Mouse (Mus musculus) kidney, postnatal 4 days (tissue): ENCODE data around the gene Defb23.

Experiments used
- DNase-seq, 2 experiments: peaks; one replicate each; pipeline ENCODE4 v3.0.0; 2021; ENCODE audit warnings: mixed read lengths in 2 of 2

Gene Defb23

GRCm38 (mm10) chr2:152464570-152465150, at the start of gene Defb23:
Defb23 (minus strand) TSS chr2:152464620.
- DNase-seq, result no peak

DNA sequence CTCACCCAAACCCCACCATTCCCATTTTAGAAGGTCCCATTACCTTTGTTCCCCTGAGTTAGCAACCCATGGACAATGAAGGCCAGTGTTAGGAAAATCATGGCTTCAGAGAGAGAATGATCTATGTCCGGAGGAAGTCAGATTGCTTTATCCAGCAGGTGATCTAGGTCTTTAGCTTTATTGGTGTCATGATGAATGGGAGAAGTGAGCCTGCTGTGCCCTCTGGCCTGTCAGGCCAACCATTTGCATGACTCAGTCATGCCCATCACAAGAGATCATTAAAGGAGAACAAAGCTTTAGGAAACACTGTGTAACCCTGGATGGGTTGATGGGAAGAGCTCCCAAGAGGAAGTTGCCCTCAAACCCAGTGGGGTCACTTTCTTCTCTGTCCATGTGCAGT, 47.2 kb upstream of the Defb23 start, which contains the start of gene Defb26:
Defb26 (minus strand) TSS at position 101 of the 400 bp plus-strand sequence.
- DNase-seq, result no peak

GRCm38 (mm10) chr2:152503950-152504349, 39.5 kb upstream of the Defb23 start:
- no peak for DNase-seq

DNA sequence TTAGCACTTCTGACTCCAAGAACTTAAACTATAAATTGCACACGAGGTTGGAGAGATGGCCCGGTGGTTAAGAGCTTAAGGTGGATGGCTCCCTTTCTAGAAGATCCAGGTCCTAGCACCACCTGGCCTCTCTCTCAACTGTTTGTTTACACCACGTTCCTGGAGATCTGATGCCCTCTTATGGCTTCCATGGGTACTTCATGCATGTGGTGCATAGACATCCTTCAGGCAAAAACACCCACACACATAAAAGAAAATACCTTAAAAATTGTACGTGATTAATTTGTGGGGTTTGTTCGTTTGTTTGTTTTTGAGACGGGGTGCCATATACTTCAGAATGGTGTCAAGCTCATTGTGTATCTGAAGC, 36.4 kb upstream of the Defb23 start:
- DNase-seq, result no peak

- no peak for DNase-seq
Observed at GRCm38 (mm10) chr2:152500204-152500862, 35.9 kb upstream of the Defb23 start.

DNA sequence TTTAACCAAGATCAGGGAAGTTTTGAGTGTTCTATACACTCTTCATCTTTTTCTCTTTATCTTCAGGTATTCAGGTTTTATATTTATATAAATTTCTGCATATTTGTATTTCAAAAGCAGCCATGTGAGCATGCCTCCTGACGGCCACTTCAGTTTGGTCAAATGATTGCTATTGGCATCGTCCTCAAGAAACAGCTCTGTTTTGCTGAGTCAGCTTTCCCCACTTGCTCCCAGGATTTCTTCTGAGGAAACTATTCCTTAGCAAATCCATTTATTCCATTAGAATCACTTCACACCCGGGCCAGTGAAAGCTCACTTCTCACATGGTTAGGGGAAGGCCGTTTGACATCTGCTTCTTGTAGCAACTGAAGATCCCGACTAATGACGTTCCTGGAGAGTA, 33.6 kb upstream of the Defb23 start:
- no peak for DNase-seq

- no peak for DNase-seq
Observed at GRCm38 (mm10) chr2:152493151-152493550, 28.7 kb upstream of the Defb23 start.

GRCm38 (mm10) chr2:152490038-152490437, 25.6 kb upstream of the Defb23 start, which contains the start of gene Defb22:
Defb22 (minus strand) TSS chr2:152490138.
- DNase-seq, result no peak

DNA sequence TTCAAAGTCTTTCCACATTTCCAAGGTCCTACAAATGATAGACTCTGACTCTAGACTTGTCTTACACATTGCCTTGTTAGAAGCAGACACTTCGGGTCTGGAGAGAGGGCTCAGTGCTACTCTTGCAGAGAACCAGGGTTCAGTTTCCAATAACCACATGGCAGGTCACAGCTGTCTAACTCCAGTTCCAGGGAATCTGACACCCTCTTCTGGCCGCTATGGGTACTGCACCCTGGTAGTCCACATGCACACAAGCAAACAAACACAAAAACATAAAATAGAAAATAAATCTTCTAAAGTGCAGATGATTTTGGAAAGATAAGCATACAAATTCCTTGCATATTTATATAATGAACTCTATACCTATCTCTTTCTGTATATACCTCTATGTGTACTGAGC, 22.6 kb upstream of the Defb23 start:
- DNase-seq, result peak; percentile 14 to 20

DNA sequence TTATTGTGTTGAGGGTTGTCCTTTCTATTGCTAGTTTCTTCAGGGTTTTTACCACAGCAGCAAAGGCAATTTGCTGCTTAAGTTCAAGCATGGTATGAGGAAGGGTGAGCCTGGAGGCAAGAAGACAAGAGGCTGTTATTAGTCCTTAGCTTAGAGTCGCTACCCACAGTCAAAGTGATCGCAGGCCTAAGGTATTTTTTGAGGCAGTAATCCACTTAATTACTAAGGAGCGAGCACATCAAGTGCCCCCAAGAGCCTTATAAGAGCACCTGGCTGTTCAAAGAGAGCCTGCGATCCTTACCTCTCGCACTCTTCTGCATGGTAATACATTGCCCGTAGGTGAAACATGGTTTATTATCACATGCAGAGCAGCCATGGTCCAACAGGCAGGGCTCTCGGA, 17.3 kb upstream of the Defb23 start:
- DNase-seq, result no peak

DNA sequence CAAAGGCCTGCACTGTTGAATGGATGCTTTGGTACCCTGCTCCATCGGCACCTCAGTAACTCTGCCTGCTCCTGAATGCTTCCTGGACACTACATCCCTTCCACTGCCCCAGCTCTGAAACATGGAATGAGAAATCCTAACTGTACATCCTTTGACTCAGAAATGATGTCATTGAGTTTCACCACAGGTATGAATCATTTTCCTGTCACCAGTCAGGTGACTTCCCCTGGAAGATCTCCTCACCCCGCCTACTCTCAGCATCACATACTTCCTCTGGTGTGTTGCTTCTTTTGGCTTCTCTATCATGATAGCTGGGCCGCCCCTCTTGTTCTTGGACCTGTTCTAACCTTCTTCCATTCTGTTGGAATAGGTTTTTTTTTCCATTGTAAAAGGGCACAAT, 16.5 kb upstream of the Defb23 start:
- no peak for DNase-seq

DNA sequence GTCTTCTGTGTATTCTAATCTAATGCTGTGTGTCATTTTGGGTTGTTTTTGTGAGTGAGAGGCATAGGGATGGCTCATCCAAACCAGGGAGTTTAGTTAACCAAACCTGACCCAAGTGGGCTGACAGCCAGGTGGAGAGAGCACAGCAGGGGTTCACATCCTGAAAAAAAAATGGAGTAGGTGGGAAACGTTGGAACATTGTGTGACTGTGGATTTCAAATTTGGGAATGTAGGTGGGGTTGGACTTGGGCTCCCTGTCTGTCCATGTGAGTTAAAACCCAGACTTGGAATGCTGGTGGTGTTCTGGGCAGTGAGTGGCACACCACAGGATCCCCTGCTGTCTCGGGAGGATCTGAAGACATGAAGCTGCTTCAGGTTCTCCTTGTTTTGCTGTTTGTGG, 12.3 kb upstream of the Defb23 start, which contains the start of gene Defb20:
Defb20 (plus strand) TSS at position 301 of the 400 bp plus-strand sequence.
- no peak for DNase-seq

DNA sequence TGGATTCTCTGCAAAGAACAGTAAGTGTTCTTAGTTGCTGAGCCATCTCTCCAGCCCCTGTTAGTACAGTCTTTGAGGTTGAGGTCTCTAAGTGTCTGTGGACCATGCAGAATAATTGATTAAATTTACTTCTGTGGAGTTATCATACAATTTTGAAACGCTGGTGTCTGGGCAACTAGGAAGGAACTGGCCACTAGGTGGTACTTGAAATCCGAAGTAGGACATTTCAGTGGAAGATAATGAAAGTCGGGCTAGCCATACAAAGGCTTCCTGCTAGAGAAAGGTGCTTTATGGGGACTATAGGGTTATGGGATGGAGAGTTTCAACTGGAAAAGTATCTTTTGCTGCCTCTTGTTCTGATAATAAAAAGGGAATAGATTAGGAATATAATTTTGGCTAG, 8.0 kb upstream of the Defb23 start:
- no peak for DNase-seq

DNA sequence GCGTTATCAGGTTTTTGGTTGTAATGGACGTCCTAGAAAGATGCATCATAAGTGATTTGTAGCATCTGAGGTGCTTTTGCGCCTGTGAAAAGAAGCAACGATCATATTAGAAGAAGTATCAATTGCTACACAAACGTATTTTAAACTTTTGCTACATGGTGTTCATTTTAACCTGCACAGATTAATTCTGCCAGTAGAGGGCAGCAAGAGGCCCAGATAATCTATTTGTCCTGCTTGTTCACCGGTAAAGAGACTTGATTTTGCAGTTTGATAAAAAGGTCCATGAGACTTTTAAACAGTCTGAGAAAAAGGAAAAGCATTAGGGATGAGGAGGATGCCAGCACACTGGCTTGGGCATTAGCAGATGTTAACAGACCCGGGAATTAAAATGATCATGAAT, 6.6 kb upstream of the Defb23 start:
- peak; percentile 63 to 71 for DNase-seq

- DNase-seq, result no peak
Observed at GRCm38 (mm10) chr2:152459241-152459640, 5.2 kb downstream of the Defb23 start.

GRCm38 (mm10) chr2:152452101-152452781, 12.2 kb downstream of the Defb23 start:
- no peak for DNase-seq

DNA sequence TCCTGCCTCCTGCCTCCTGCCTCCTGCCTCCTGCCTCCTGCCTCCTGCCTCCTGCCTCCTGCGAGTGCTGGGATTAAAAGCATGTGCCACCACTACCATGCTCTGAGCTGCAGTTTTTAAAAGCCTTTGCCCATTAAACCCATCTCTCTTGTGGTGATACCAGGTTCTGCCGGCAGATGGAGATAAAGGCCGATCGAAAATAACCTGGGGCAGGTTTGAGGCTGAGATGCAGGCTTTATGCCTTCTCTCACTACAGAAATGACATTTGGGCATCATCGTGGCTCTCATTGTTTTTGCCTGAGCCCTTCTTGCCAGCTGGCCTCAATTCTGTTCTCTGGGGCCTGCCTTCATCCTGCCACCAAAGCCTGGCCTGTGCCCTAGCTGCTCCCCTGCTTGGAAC, 14.2 kb downstream of the Defb23 start:
- peak; percentile 81 to 82 for DNase-seq

- no peak for DNase-seq
Observed at GRCm38 (mm10) chr2:152447461-152447860, 17.0 kb downstream of the Defb23 start.

DNA sequence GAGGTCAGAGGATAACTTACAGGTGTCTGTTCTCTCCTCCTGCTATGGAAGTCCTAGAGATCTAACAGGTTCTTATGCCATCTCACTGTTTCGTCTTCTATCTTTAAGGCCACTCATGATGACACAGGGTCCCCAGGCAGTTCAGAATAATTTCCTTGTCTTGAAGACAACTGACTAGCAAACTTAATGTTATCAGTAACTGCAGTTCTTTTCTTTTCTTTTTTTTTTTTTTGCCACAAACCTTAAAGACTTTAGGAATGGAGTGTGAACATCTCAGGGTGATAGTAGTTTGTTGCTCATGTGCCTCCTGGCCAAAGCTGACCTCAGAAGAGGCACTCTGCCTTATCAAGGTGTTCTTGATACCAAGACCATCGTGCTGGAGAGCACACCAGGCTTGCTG, 17.8 kb downstream of the Defb23 start:
- no peak for DNase-seq

GRCm38 (mm10) chr2:152443281-152443680, 21.1 kb downstream of the Defb23 start:
- DNase-seq, result no peak

DNA sequence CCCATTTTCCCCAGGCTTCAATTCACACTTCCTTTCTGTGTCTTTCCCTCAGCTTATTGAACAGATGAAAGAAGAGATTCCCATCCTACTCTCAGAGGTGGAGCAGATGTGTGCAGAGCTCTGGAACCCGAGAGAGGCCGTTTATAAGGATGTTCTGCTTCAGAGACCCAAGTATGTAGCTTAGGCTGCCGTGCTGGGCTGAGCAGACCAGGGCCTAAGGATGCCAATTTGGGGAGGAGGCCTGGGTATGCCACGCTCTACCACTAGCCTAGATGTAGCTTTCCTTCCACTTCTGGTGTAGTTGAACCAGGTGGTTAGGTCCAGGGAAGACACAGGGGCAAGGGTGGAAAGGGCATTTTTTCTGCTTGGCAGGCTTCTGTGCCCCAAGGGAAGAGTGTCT, 22.1 kb downstream of the Defb23 start:
- peak in 1 of 2 experiments; percentile 21 for DNase-seq

- no peak for DNase-seq
Observed at GRCm38 (mm10) chr2:152439833-152440232, 24.6 kb downstream of the Defb23 start.

DNA sequence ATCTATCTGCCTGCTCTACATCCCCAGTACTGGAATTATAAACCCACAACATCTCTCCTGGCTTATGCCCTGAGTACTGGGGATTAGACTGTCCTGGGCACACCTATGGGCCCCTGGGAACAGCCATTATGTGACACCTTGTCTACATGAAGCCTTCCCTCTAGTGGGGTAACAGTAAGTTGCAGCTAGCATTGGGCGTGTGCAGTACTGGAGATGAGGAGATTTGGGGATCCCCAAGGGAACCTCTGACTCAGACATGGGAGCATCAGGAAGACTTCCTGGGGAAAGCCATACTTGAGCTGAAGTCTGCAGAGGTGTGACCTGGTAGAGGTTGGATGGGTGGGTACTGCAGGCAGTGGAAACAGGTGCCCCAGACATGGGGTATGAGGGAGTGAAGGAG, 25.5 kb downstream of the Defb23 start:
- DNase-seq, result no peak
